Mouse (Mus musculus): ENCODE data around the gene Dppa4.

Dppa4 gene

DNA sequence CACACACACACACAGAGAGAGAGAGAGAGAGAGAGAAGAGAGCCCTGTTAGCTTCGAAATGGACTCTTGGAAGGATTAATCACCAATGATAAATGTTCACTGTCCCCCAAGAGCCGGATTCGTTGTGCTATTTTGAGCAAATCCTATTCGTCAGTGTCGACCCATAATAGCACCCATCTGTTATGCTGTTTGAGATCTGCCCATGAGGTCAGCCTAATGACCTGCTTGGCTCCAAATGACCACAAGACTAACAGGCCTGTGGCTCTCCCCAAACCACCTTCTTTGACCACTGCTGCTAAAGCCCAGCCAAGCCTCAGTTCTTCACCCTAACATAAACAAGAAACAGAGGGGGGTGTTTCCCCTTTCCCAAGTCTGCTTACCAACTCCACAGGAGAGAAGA is 43.4 kb downstream of the Dppa4 start:
- peak; percentile 3 for DNase-seq (ENCODE audit: low read depth)

DNA sequence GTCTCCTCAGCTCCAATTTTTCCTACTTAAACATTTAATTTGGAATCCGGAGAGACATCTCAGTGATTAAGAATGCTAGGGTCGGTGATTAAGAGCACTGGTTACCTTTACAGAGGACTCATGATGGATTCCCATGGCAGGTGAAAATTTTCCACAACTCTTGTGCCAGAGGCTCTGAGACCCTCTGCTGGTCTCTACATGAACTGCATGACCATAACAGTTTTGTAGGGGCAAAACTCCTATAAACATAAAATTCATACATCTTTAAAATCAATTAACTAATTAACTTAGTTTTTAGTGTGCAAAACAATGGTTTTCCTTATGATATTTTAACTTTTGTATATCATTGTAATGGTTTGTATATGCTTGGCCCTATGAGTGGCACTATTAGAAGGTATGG is 44.9 kb downstream of the Dppa4 start:
- DNase-seq (ENCODE audit: low read depth): no peak

DNA sequence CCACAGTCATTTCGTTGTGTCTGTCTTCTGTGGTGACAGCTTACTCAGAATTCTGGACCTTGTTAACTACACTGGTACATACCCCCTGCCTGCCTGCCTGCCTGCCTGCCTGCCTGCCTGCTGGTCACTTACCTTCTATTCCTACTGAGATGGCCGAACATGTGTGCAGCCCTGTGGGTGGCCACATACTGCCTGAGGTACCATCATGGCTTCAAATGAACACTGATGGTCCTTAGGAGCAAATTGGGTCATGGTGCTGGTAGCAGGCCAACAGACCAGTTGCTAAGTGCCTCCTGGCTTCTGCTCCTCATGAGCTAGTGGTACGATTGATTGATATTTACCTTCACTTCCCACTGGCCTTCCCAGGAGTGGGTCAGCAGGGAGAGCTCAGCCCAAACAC is 48.3 kb downstream of the Dppa4 start:
- DNase-seq (ENCODE audit: low read depth): no peak

DNA sequence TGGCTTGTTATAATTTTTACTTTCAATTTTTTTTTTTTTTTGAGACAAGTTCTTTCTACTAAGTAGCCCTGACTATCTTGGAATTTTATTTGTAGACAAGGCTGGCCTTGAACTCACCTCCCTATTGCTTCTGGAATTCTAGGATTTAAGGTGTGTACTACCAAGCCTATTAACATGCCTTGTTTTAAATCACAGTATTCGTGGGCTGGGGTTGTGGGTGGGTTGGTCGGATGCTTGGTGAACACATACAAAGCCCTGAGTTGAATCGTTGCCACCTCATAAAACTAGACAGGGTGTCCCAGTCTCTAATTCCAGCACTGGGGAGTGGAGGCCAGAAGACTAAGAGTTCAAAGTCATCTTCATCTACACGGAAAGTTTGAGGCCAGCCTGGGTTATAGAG is 51.8 kb downstream of the Dppa4 start:
- DNase-seq (ENCODE audit: low read depth): no peak

Measured in NIH3T3 (cell line).